Mouse (Mus musculus): ENCODE results near the gene Igf1.

GRCm38 (mm10) chr10:87842501-87842900 is 15.6 kb upstream of the Igf1 start:
- no peak for TF ChIP-seq CTCF (IDR thresholded peaks at IDR 0.05; ENCODE audit: extremely low read depth, insufficient read depth, insufficient read length, insufficient replicate concordance)
- no peak for TF ChIP-seq POLR2A (IDR thresholded peaks at IDR 0.05; ENCODE audit: low read depth, low read length)

Measured in spleen, adult 2 months (tissue).